Mouse (Mus musculus): ENCODE measurements around the gene Igsf23. TPM values are rescaled to one million over a fixed set of nuclear protein-coding genes. Genes with fewer than 3 reads are reported as not detected.

Igsf23 gene
- polyA plus RNA-seq, 1 experiment from 2014 or later = 1.0 TPM

GRCm38 (mm10) chr7:19952320-19952986 is 1.9 kb upstream of the Igsf23 start:
- Histone ChIP-seq H3K9ac (no peak overlapping the region), H3K27me3 (replicated peaks) (no peaks in the 10 kb centered on the region), H3K4me3 (no peak overlapping the region), H3K36me3 (no peaks in the 10 kb centered on the region), H3K9me3 (replicated peaks) (no peaks in the 10 kb centered on the region), H3K27ac (ENCODE audit: poor library complexity, severe bottlenecking) (no peak overlapping the region), H3K4me1 (replicated peaks) (no peaks in the 10 kb centered on the region), H3K4me2 (no peak overlapping the region)
- no peak for ATAC-seq (ENCODE audit: insufficient number of reproducible peaks, low FRiP score)
- 75% methylated on average over 10 of the region's 10 CpGs for WGBS

GRCm38 (mm10) chr7:19949996-19950395 is 560 bp downstream of the Igsf23 start:
- H3K4me2 ChIP-seq = no peak overlapping the region
- ATAC-seq (ENCODE audit: insufficient number of reproducible peaks, low FRiP score) = 0 out of 2 replicates have a peak, but pooled peaks have one; percentile 1
- H3K9me3 ChIP-seq (replicated peaks) = no peaks in the 10 kb centered on the region
- no peaks in the 10 kb centered on the region for H3K36me3 ChIP-seq
- no peak overlapping the region for H3K4me3 ChIP-seq
- H3K27me3 ChIP-seq (replicated peaks) = no peaks in the 10 kb centered on the region
- 47% methylated on average over 10 of the region's 10 CpGs for WGBS
- no peaks in the 10 kb centered on the region for H3K4me1 ChIP-seq (replicated peaks)
- no peak overlapping the region for H3K9ac ChIP-seq
- no peak overlapping the region for H3K27ac ChIP-seq (ENCODE audit: poor library complexity, severe bottlenecking)

- 66% methylated on average over 12 of the region's 12 CpGs for WGBS
Measured at GRCm38 (mm10) chr7:19948956-19949355, 1.6 kb downstream of the Igsf23 start.

GRCm38 (mm10) chr7:19945821-19946515 is 4.6 kb downstream of the Igsf23 start:
- no peak overlapping the region for H3K4me3 ChIP-seq
- H3K36me3 ChIP-seq = no peaks in the 10 kb centered on the region
- ATAC-seq (ENCODE audit: insufficient number of reproducible peaks, low FRiP score) = no peak
- peaks cover 2% of the 10 kb centered on the region; the same call in 1 of the 2 replicates for H3K4me1 ChIP-seq (replicated peaks)
- no peaks in the 10 kb centered on the region for H3K27me3 ChIP-seq (replicated peaks)
- 80% methylated on average over 13 of the region's 13 CpGs for WGBS
- no peak overlapping the region for H3K4me2 ChIP-seq
- no peaks in the 10 kb centered on the region for H3K9me3 ChIP-seq (replicated peaks)
- no peak overlapping the region for H3K9ac ChIP-seq
- no peak overlapping the region for H3K27ac ChIP-seq (ENCODE audit: poor library complexity, severe bottlenecking)

More at GRCm38 (mm10) chr7:19948956-19949355, 1.6 kb downstream of the Igsf23 start:
- H3K36me3 ChIP-seq = no peaks in the 10 kb centered on the region
- no peak overlapping the region for H3K4me3 ChIP-seq
- no peaks in the 10 kb centered on the region for H3K9me3 ChIP-seq (replicated peaks)
- H3K4me2 ChIP-seq = no peak overlapping the region
- ATAC-seq (ENCODE audit: insufficient number of reproducible peaks, low FRiP score) = no peak
- no peaks in the 10 kb centered on the region for H3K4me1 ChIP-seq (replicated peaks)
- no peaks in the 10 kb centered on the region for H3K27me3 ChIP-seq (replicated peaks)
- no peak overlapping the region for H3K9ac ChIP-seq
- no peak overlapping the region for H3K27ac ChIP-seq (ENCODE audit: poor library complexity, severe bottlenecking)

- H3K9ac ChIP-seq = no peak overlapping the region
- no peaks in the 10 kb centered on the region for H3K9me3 ChIP-seq (replicated peaks)
- H3K36me3 ChIP-seq = no peaks in the 10 kb centered on the region
- H3K27ac ChIP-seq (ENCODE audit: poor library complexity, severe bottlenecking) = no peak overlapping the region
- peaks cover 10% of the 10 kb centered on the region for H3K4me1 ChIP-seq (replicated peaks)
- no peak for ATAC-seq (ENCODE audit: insufficient number of reproducible peaks, low FRiP score)
- H3K4me3 ChIP-seq = no peak overlapping the region
- no peaks in the 10 kb centered on the region for H3K27me3 ChIP-seq (replicated peaks)
- 84% methylated on average over 5 of the region's 5 CpGs for WGBS
- H3K4me2 ChIP-seq = no peak overlapping the region
Measured at GRCm38 (mm10) chr7:19945201-19945600, 5.4 kb downstream of the Igsf23 start.

- no peak for ATAC-seq (ENCODE audit: insufficient number of reproducible peaks, low FRiP score)
- no peak overlapping the region for H3K27ac ChIP-seq (ENCODE audit: poor library complexity, severe bottlenecking)
- H3K4me3 ChIP-seq = no peak overlapping the region
- H3K36me3 ChIP-seq = no peaks in the 10 kb centered on the region
- no peak overlapping the region for H3K9ac ChIP-seq
- no peak overlapping the region for H3K4me2 ChIP-seq
- WGBS = 87% methylated on average over 8 of the region's 8 CpGs
- no peaks in the 10 kb centered on the region for H3K27me3 ChIP-seq (replicated peaks)
- H3K4me1 ChIP-seq (replicated peaks) = peaks cover 15% of the 10 kb centered on the region
- no peaks in the 10 kb centered on the region for H3K9me3 ChIP-seq (replicated peaks)
Measured at GRCm38 (mm10) chr7:19944709-19945108, 5.8 kb downstream of the Igsf23 start.

GRCm38 (mm10) chr7:19940256-19940655 is 10.3 kb downstream of the Igsf23 start:
- peak overlapping the region; percentile 63 for H3K4me2 ChIP-seq
- H3K27ac ChIP-seq (ENCODE audit: poor library complexity, severe bottlenecking) = peak overlapping the region; percentile 91
- H3K27me3 ChIP-seq (replicated peaks) = no peaks in the 10 kb centered on the region
- WGBS = 2% methylated on average over 5 of the region's 6 CpGs
- no peaks in the 10 kb centered on the region for H3K9me3 ChIP-seq (replicated peaks)
- peak overlapping the region; percentile 20 for H3K4me3 ChIP-seq
- peak; percentile 69 for ATAC-seq (ENCODE audit: insufficient number of reproducible peaks, low FRiP score)
- H3K36me3 ChIP-seq = no peaks in the 10 kb centered on the region
- H3K9ac ChIP-seq = no peak overlapping the region; the same call in 1 of the 2 replicates
- peaks cover 36% of the 10 kb centered on the region for H3K4me1 ChIP-seq (replicated peaks)

GRCm38 (mm10) chr7:19939555-19940235 is 10.9 kb downstream of the Igsf23 start:
- peak; percentile 74 for ATAC-seq (ENCODE audit: insufficient number of reproducible peaks, low FRiP score)
- no peak overlapping the region; the same call in 1 of the 2 replicates for H3K9ac ChIP-seq
- no peaks in the 10 kb centered on the region for H3K36me3 ChIP-seq
- peak overlapping the region; percentile 20 for H3K4me3 ChIP-seq
- peak overlapping the region; percentile 91 for H3K27ac ChIP-seq (ENCODE audit: poor library complexity, severe bottlenecking)
- WGBS = 45% methylated on average over 10 of the region's 12 CpGs
- no peaks in the 10 kb centered on the region for H3K9me3 ChIP-seq (replicated peaks)
- peaks cover 41% of the 10 kb centered on the region for H3K4me1 ChIP-seq (replicated peaks)
- no peaks in the 10 kb centered on the region for H3K27me3 ChIP-seq (replicated peaks)
- peak overlapping the region; percentile 63 for H3K4me2 ChIP-seq

GRCm38 (mm10) chr7:19937229-19937821 is 13.2 kb downstream of the Igsf23 start:
- Histone ChIP-seq H3K4me2 (no peak overlapping the region), H3K27me3 (replicated peaks) (0 out of 2 replicates have a peak, but pooled peaks cover 4% of the 10 kb centered on the region), H3K36me3 (no peaks in the 10 kb centered on the region), H3K9ac (no peak overlapping the region), H3K27ac (ENCODE audit: poor library complexity, severe bottlenecking) (no peak overlapping the region), H3K4me3 (no peak overlapping the region), H3K9me3 (replicated peaks) (no peaks in the 10 kb centered on the region), H3K4me1 (replicated peaks) (peaks cover 54% of the 10 kb centered on the region)
- WGBS = 71% methylated on average over 11 of the region's 11 CpGs
- ATAC-seq (ENCODE audit: insufficient number of reproducible peaks, low FRiP score) = no peak

GRCm38 (mm10) chr7:19935961-19936360 is 14.6 kb downstream of the Igsf23 start:
- H3K36me3 ChIP-seq = no peaks in the 10 kb centered on the region
- no peaks in the 10 kb centered on the region for H3K9me3 ChIP-seq (replicated peaks)
- H3K9ac ChIP-seq = no peak overlapping the region
- ATAC-seq (ENCODE audit: insufficient number of reproducible peaks, low FRiP score) = no peak
- H3K27me3 ChIP-seq (replicated peaks) = 0 out of 2 replicates have a peak, but pooled peaks cover 5% of the 10 kb centered on the region
- 68% methylated on average over 6 of the region's 6 CpGs for WGBS
- H3K4me1 ChIP-seq (replicated peaks) = peaks cover 61% of the 10 kb centered on the region
- H3K4me3 ChIP-seq = no peak overlapping the region
- no peak overlapping the region; the same call in 1 of the 2 replicates for H3K4me2 ChIP-seq
- H3K27ac ChIP-seq (ENCODE audit: poor library complexity, severe bottlenecking) = peak overlapping the region; percentile 63
